11 mouse cellular contexts compared by ENCODE assay signal in the genomic region with DNA sequence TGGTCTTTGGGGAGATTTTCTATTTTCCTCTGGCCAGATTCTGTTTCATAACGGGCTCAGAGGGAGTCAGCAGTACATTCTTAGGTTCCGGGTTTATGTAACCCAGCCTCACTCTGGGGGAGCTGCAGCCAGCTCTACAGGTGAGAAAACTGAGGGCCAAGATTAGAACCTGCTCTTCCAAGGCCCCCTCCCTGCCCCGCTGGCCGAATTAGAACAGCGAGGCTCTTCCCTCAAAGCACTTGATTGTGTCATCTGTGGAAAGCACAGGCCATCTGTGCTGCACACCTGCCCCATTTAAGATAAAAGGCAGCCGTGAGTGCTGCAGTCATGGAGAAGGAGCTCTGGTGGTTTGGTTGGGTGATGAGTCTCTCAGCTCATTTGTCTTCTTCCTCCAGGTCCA.
DNase-seq lines count a peak whose midpoint lies in the region; ATAC-seq lines count a peak whose summit lies in the region.
"Had no signal": no experiment of that assay in that cellular context is flagged by ENCODE, and none has a peak within 500 bp of the region (broad histone marks: within the 10 kb centered on the region; RNA-seq: fewer than 3 reads in every experiment).

No protein-coding gene starts in this region.

- no peaks in the 10 kb centered on the region for H3K36me3 ChIP-seq in forebrain, embryonic 12.5 days (replicated peaks)

- no peak for ATAC-seq in forebrain, embryonic 12.5 days (ENCODE audit: low FRiP score)

- no peaks in the 10 kb centered on the region for H3K9me3 ChIP-seq in forebrain, embryonic 12.5 days

- H3K9ac ChIP-seq in forebrain, embryonic 12.5 days, result no peak overlapping the region

- H3K27ac ChIP-seq in forebrain, embryonic 12.5 days, result no peak overlapping the region
- H3K27ac ChIP-seq: macrophage had no signal

- H3K4me1 ChIP-seq in forebrain, embryonic 12.5 days, result no peaks in the 10 kb centered on the region

- H3K27me3 ChIP-seq in forebrain, embryonic 12.5 days, result no peaks in the 10 kb centered on the region

- no peak overlapping the region for H3K4me3 ChIP-seq in forebrain, embryonic 12.5 days (replicated peaks)

- WGBS in forebrain, embryonic 12.5 days, result 84% methylated on average over 6 of the region's 6 CpGs

- peak; percentile 73 for DNase-seq in cerebellum, adult 11-12 months
- no peak for DNase-seq in cerebellum, postnatal 14 days
- peak; percentile 21 for DNase-seq in left cerebral cortex, adult 11 months (ENCODE audit: low spot score)
- DNase-seq in left cerebral cortex, postnatal 10 days (ENCODE audit: extremely low spot score in 1 of 2, low spot score in 2 of 2), result no peak
- peak; percentile 39 to 51 for DNase-seq in cerebellum, postnatal 25 days
- peak; percentile 68 for DNase-seq in telencephalon, adult 2 months (ENCODE audit: low read depth, low spot score)
- DNase-seq in gastrocnemius, postnatal 36 days, result no peak
- DNase-seq: adrenal gland, postnatal 10 days; gastrocnemius, postnatal 10 days had no signal

- no peak overlapping the region for H3K4me2 ChIP-seq in forebrain, embryonic 12.5 days

- intact Hi-C loops in left cerebral cortex, postnatal 10 days (cut with DNase I), result no loop called here
- intact Hi-C loops in gastrocnemius, postnatal 36 days (cut with DNase I), result no loop called here

Comparison
In these comparisons a context has a peak if more than half of its experiments do, and no peak if none do; other contexts are left out.
1. DNase-seq: peak in cerebellum, adult 11-12 months (single experiment), left cerebral cortex, adult 11 months (single experiment), cerebellum, postnatal 25 days (2 of 2) and telencephalon, adult 2 months (single experiment); none in cerebellum, postnatal 14 days (0 of 2), left cerebral cortex, postnatal 10 days (0 of 2) and gastrocnemius, postnatal 36 days (0 of 2).